ENCODE assay signal across 17 mouse cellular contexts in genomic region chr6:100223435-100223834, GRCm38 (mm10).
"Had no signal": no experiment of that assay in that cellular context is flagged by ENCODE, and none has a peak within 500 bp of the region (broad histone marks: within the 10 kb centered on the region; RNA-seq: fewer than 3 reads in every experiment).

No protein-coding gene starts in this region.

- H3K27me3 ChIP-seq: neural tube, embryonic 15.5 days; stomach, embryonic 15.5 days had no signal

- H3K36me3 ChIP-seq: midbrain, embryonic 10.5 days; midbrain, embryonic 12.5 days; neural tube, embryonic 13.5 days; neural tube, embryonic 15.5 days; stomach, embryonic 15.5 days had no signal

- DNase-seq: lung, adult 18-20 months; lung, embryonic 14.5 days; lung, postnatal 10 days; lung, postnatal 4 days; midbrain, embryonic 14.5 days; retina, postnatal 1 day; right cerebral cortex, adult 18-20 months; thymus, adult 2 months; thymus, postnatal 25 days; thymus, postnatal 4 days had no signal

- H3K9ac ChIP-seq: lung, embryonic 14.5 days; midbrain, embryonic 12.5 days; neural tube, embryonic 13.5 days; neural tube, embryonic 15.5 days; stomach, embryonic 15.5 days had no signal

- H3K4me3 ChIP-seq: midbrain, embryonic 10.5 days; midbrain, embryonic 12.5 days; myocyte; neural tube, embryonic 13.5 days; neural tube, embryonic 15.5 days; stomach, embryonic 15.5 days had no signal

- H3K27ac ChIP-seq: midbrain, embryonic 10.5 days; midbrain, embryonic 12.5 days; neural tube, embryonic 13.5 days; neural tube, embryonic 15.5 days; stomach, embryonic 15.5 days; stomach, postnatal 0 days had no signal

- H3K9me3 ChIP-seq: midbrain, embryonic 10.5 days; midbrain, embryonic 12.5 days; neural tube, embryonic 13.5 days; neural tube, embryonic 15.5 days; stomach, embryonic 15.5 days had no signal
